Mouse (Mus musculus) left cerebral cortex, postnatal 36 days (tissue): ENCODE data around the gene Slc9a9. TPM values are rescaled to one million over a fixed set of nuclear protein-coding genes. Genes with fewer than 3 reads are reported as not detected.

Experiments
- DNase-seq, 2 experiments: peaks; one replicate each; pipeline ENCODE4 v3.0.0; 2021 to 2022; ENCODE audit warnings: low spot score in 2 of 2, mixed read lengths in 1 of 2
- intact Hi-C: fragments of 180-260 bp; cut with DNase I; formaldehyde crosslinking; loops from one replicate; pipeline ENCODE4 v1.15.1; 2025
- total RNA-seq, 2 experiments: library from RNA; stranded (reverse); gene quantifications; 2 replicates each; pipeline ENCODE4 v1.2.3; 2021

Gene Slc9a9
- total RNA-seq, 2 experiments from 2014 or later = 20.1 to 22.5 TPM

DNA sequence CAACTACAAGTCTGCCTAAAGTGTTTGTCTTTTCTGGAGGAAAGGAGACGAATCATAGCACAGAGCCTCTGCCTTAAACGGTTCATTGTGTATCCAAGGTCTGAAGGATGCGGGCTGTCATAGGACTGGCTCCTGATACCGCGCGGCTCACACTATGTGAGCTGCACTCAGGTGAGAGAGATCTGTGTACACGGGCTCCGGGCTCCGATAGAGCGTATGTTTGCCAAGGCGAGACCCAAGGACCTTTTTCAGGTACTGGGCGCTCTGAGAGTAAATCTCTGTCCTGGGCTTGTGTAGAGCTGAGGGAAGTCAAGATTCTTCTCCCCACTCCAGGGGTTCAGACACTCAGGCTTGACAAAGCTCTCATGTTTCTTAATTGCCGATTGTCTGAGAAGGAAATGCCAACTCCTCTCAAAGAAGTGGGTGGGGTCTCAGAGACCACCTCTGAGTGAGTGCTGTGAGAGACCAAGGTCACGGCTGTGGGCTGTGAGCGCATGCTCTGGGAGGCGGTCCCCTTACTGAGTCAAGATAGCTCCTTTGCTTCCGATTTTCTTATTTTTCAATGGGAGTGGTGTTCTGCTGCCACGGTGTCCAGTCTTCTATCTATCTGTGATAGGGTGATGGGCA lies 10.9 kb downstream of the Slc9a9 start:
- intact Hi-C loops = no loop called here
- DNase-seq = no peak

DNA sequence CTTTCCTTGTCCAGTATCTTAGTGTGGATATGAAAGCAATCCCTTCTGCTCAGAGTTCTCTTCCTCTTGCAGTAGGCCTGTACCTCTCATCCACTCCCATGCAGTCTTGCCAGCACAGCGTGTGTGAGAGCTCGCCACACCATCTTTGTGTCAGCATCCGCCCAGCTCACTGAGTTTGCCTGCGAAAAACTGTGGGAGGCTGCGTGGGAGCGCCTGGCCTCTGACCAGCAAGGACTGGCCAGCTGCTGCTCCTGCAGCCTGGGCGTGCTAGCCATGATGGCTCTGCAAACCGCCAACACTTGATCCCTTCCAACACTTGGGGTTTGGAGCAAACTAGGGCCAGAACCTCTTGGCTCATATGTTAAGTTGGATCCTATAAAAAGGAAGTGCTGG lies 11.4 kb downstream of the Slc9a9 start:
- intact Hi-C loops = no loop called here
- peak; percentile 72 to 82 for DNase-seq

DNA sequence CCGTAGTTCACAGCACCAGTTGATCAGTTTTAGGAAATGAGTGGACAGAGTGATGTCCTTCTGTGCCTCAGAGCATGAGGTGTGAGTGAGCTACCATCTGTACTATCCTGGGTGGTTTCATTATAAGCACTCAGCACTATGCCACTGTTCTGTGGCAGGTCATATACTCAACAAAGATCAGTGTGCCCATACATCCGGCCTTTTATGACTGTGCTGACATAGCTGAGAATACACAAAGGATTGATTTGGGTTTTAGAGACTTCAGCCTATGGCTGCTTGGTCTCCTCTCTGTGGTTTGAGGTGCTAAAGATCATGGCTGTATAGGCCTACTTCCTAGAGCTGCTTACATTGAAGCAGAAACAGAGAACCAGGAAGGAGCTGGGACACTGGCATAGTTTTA lies 12.6 kb downstream of the Slc9a9 start:
- intact Hi-C loops = no loop called here
- DNase-seq = no peak

- intact Hi-C loops = no loop called here
- DNase-seq = no peak
Observed at GRCm38 (mm10) chr9:94685640-94686039, 15.9 kb downstream of the Slc9a9 start.

DNA sequence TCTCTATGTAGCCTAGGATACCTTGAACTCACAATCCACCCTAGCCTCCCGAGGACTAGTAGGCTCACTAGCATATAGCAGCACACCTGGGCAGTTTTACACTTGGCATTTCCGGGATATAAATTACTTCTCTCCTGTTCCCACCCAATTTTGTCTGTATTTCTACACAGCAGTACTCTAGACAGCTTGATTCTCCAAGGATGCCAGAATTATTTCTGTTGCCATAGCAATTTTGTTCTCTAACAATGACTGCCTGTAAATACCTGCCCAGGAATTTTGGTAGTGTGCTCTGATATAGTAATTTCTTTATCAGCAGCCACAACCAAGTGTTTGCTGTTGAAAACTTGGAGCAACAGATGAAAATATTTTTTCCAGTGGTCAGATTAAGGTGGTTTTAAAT lies 16.7 kb downstream of the Slc9a9 start:
- DNase-seq = no peak
- intact Hi-C loops = no loop called here

DNA sequence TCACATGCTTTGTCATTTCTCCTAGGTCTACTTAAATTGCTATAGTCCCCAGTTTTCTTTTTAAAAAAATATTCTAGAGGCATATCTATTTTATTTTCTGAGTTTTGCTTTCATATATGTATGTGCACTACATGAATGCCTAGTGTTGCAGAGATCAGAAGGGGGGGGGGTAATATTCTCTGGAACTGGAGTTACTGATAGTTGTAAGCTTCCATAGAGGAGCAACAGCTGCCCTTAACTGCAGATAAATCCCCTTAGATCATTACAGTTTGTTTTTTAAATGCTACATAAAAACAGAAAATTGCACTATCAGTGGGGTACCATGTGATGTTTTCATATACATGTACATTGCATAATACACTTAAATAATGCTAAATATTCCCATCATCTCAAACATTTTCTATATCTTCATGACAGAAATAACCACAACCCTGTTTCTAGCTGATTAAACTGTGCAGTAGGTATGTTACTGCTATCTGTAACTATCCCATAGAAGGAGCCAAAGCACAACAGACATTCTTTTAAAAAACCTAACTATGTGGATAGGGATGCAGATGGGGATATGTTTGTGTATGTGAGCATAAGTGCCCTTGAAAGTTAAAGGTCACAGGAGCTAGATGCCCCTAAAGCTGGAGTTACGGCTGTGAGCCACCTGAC lies 17.6 kb downstream of the Slc9a9 start:
- intact Hi-C loops = no loop called here
- no peak for DNase-seq

GRCm38 (mm10) chr9:94691311-94692087 lies 21.8 kb downstream of the Slc9a9 start:
- DNase-seq = no peak

DNA sequence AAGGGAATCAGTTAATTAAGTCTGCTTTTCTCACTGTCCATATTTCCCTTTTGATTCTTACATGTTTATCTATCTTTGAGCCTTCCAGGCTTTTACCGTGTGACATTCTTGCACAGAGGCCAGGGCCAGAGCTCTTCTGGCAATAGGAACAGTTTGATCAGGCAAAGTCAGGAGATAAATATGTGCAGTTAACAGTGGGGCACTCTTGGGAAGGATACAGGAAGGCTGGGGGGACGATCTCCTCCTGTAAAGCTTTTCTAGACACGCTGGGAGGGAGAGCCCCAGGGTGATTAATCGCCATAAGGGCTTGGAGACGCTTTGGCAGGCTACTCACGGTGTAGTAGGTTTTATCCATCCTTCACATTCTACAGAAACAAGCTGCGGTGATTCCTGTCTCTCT lies 22.4 kb downstream of the Slc9a9 start:
- intact Hi-C loops = no loop called here
- DNase-seq = no peak

More at GRCm38 (mm10) chr9:94691311-94692087, 21.8 kb downstream of the Slc9a9 start:
- intact Hi-C loops = no loop called here

GRCm38 (mm10) chr9:94694243-94694642 lies 24.5 kb downstream of the Slc9a9 start:
- intact Hi-C loops = no loop called here
- DNase-seq = no peak

DNA sequence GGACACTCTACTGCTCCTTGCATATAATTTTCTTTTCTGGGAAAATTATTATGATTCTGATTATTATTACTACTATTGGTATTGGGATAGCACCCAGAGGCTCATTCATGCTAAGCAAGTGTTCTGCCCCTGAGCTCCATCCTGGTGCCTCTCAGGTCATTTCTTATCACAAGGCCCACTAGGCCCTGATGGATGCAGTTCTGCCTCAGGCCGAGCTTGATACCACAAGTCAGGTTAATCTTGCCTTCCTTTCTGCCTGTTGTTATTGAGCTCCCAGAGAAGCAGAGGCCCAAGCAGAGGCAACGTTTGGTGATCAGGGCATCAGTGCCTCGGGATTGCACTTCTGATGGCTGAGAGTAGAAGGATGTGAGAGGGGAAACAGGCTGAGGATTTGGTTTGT lies 25.3 kb downstream of the Slc9a9 start:
- intact Hi-C loops = no loop called here
- DNase-seq = no peak

GRCm38 (mm10) chr9:94696539-94697079 lies 26.9 kb downstream of the Slc9a9 start:
- DNase-seq = no peak
- intact Hi-C loops = no loop called here

DNA sequence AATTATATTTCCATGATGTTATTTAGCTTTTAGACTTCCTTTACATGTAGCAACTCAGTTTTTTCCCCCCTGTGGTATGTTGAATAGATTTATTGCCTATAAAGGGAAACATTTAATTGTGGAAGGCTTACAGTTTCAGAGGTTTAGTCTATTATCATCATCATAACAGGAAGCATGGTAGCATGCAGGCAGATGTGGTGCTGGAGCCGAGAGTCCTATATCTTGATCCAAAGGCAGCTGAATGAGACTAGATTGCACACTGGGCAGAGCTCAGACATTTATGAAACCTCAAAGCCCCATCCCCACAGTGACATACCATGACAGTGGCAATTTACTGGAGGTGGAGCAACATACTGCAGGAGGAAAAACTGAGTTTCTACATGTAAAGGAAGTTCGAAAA lies 28.5 kb downstream of the Slc9a9 start:
- intact Hi-C loops = no loop called here
- no peak for DNase-seq

DNA sequence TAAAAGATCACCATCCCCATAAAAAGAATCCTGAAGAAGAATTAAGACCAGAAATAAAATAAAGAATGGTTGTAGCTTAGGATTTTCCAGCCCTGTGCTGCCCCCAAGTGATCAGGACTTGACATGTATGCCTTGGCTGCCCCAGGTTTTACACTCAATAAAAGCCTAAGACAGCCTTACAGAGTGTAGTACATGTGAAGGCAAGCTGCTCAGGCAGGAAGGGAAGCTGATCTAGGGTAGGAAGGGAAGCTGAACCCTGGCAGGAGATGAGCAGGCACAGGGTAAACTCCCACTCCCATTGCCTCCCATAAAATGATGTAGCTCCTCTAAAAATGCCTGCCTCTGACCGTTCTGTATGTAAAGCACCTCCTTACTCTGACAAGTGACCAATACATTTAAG lies 30.8 kb downstream of the Slc9a9 start:
- DNase-seq = peak in 1 of 2 experiments; percentile 44
- intact Hi-C loops = loop anchor here (10.0 kb wide), 2 partner anchors 166 to 926 kb away; partner anchors contain the start of gene 1190002N15Rik

- DNase-seq = no peak
- intact Hi-C loops = loop anchor here (10.0 kb wide), 2 partner anchors 167 to 927 kb away; partner anchors contain the start of gene 1190002N15Rik
Observed at GRCm38 (mm10) chr9:94701193-94701869, 31.6 kb downstream of the Slc9a9 start.

DNA sequence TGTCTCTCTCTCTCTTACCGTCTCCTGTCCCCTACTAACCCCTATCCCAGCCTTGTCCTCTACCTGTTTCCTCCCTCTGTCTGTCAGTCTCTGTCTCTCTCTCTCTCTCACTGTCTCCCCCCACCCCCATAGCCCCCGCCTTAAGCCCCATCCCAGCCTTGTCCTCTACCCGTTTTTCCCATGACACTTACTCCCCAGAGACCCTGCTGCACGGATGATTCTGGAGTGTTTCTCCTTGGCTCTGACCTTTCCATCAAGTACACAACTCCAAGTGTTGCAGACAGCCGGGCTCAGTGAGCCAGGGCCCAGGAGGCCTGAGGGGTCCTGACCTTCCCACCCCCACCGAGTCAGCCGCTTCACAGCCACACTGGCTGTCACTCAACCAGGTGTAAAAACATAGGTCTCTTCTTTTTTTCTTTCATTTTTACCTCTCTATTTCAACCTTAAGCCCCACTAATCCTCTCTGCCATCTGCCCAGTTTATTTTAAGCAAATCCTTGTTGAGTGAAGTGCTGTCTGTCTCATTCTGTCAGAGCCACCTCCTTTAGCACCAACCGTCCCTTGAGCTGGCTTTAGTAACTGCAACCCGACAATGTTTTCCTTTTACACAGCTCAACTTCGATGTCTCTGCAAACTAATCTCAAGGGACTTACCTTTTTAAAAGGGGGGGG lies 32.4 kb downstream of the Slc9a9 start:
- intact Hi-C loops = loop anchor here (10.0 kb wide), 2 partner anchors 167 to 927 kb away; partner anchors contain the start of gene 1190002N15Rik

GRCm38 (mm10) chr9:94704986-94705757 lies 35.5 kb downstream of the Slc9a9 start:
- DNase-seq = no peak
- intact Hi-C loops = loop anchor here (10.0 kb wide), 2 partner anchors 170 to 930 kb away; partner anchors contain the start of gene 1190002N15Rik

More for the DNA sequence above, 32.4 kb downstream of the Slc9a9 start:
- no peak for DNase-seq

- intact Hi-C loops = loop anchor here (10.0 kb wide), 2 partner anchors 171 to 931 kb away; partner anchors contain the start of gene 1190002N15Rik
- no peak for DNase-seq
Observed at GRCm38 (mm10) chr9:94705758-94706026, 36.0 kb downstream of the Slc9a9 start.

DNA sequence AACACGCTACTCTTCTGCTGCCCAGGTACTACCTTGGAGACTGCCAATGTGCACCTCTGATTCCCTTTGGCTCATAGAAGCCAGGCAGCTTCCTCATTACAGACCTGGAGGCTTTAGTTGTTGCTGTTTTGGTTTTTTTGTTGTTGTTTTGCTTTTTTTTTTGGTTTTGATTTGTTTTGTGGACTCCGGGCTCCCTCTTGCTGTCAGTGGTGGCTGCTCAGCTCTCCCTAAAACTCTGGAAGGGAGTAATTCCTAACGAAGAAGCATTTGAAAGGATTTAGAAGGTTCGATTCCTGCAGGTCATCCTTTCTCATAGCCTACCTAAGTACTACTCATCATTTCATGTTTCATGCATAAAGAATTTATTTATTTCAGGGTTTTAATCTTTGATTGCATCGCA lies 42.4 kb downstream of the Slc9a9 start:
- no peak for DNase-seq
- intact Hi-C loops = no loop called here
